Comparison of ENCODE assay signal across 10 mouse cellular contexts in the genomic region with DNA sequence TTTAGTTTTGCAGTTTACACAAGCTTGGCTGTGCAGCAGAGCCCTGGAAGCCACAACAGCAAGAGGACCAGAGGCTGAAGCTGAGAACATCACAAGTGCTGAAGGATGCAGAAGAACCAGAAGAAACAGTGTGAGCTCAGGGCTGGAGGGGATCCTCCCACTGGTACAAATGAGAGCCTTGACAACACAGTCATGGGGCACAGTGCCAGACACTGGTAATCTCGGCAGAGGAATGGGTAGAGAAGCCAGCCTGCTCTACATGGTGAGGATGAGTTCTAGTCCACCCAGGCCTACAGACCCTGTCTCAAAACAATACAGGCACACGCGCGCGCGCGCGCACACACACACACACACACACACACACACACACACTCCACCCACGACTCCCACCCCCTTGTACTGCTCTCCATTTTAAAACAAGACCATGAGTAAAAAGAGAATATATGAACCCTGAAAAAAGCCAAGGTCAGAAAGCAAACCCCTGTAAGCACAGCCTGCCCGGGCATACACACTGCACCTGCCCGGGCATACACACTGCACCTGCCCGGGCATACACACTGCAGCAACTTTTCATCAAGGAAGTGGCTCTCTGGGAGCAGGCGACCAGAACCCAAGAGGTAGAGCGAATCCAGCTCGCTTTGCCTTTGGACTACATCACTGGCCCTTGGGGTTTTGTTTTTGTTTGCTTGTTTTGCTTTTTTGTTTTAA. TPM values are rescaled to one million over a fixed set of nuclear protein-coding genes. Genes with fewer than 3 reads are reported as not detected.
DNase-seq lines count a peak whose midpoint lies in the region; TF ChIP-seq lines count a peak whose summit lies in the region.
"Had no signal": no experiment of that assay in that cellular context is flagged by ENCODE, and none has a peak within 500 bp of the region (broad histone marks: within the 10 kb centered on the region; RNA-seq: fewer than 3 reads in every experiment).

No protein-coding gene starts in this region.

- H3K27me3 ChIP-seq in embryonic facial prominence, embryonic 10.5 days (replicated peaks; ENCODE audit: low read depth, poor library complexity, severe bottlenecking): no peaks in the 10 kb centered on the region
- H3K27me3 ChIP-seq: embryonic facial prominence, embryonic 15.5 days; limb, embryonic 13.5 days had no signal

- H3K36me3 ChIP-seq in ES-E14 (ENCODE audit: control insufficient read depth, insufficient read depth, low read length, poor library complexity, severe bottlenecking): peaks cover 6% of the 10 kb centered on the region; the same call in 1 of the 2 replicates
- H3K36me3 ChIP-seq in embryonic facial prominence, embryonic 10.5 days (replicated peaks): peaks cover 5% of the 10 kb centered on the region
- H3K36me3 ChIP-seq: embryonic facial prominence, embryonic 15.5 days; limb, embryonic 13.5 days had no signal

- peak overlapping the region; percentile 70 for H3K27ac ChIP-seq in ES-E14 (ENCODE audit: insufficient read depth, low read depth, low read length, poor library complexity, severe bottlenecking)
- no peak overlapping the region for H3K27ac ChIP-seq in embryonic facial prominence, embryonic 10.5 days (replicated peaks)
- H3K27ac ChIP-seq: limb, embryonic 13.5 days had no signal

- intact Hi-C loops in left cerebral cortex, postnatal 4 days (cut with DNase I): no loop called here
- intact Hi-C loops in left cerebral cortex, postnatal 36 days (cut with DNase I): no loop called here

- peak overlapping the region; percentile 2 to 24; a peak in 1 of 4 replicates for H3K4me3 ChIP-seq in ES-E14 (ENCODE audit: insufficient read depth in 1 of 2, low read depth in 1 of 2, low read length in 2 of 2, poor library complexity in 1 of 2, severe bottlenecking in 1 of 2)
- H3K4me3 ChIP-seq in embryonic facial prominence, embryonic 10.5 days: no peak overlapping the region
- H3K4me3 ChIP-seq: embryonic facial prominence, embryonic 15.5 days; limb, embryonic 13.5 days had no signal

- in situ Hi-C loops in ES-E14 (cut with MboI; ENCODE audit: low sequenced_read_pairs in 2 of 2, unreplicated experiment in 2 of 2): no loop called here

- H3K9ac ChIP-seq in ES-E14 (ENCODE audit: insufficient read depth, low read depth, low read length, poor library complexity, severe bottlenecking): peak overlapping the region; percentile 57; the same call in 1 of the 2 replicates
- H3K9ac ChIP-seq: embryonic facial prominence, embryonic 15.5 days; limb, embryonic 13.5 days had no signal

- DNase-seq in adrenal gland, postnatal 10 days: peak; percentile 34
- no peak for DNase-seq in adrenal gland, postnatal 4 days (ENCODE audit: low spot score in 2 of 2)
- peak; percentile 17 for DNase-seq in left cerebral cortex, postnatal 4 days
- no peak for DNase-seq in left cerebral cortex, postnatal 36 days (ENCODE audit: low spot score in 2 of 2)
- no peak for DNase-seq in ES-E14 (ENCODE audit: low read depth, low spot score)
- peak; percentile 52 to 62 for DNase-seq in cerebellum, postnatal 10 days
- DNase-seq in heart, adult 18-20 months: no peak
- no peak for DNase-seq in embryonic facial prominence, embryonic 10.5 days (ENCODE audit: low spot score)

- H3K4me1 ChIP-seq in ES-E14 (ENCODE audit: control insufficient read depth in 2 of 2, insufficient read depth in 2 of 2, low read length in 2 of 2, poor library complexity in 1 of 2): peaks cover 18 to 22% of the 10 kb centered on the region in 2 experiments
- H3K4me1 ChIP-seq in embryonic facial prominence, embryonic 10.5 days: peaks cover 7% of the 10 kb centered on the region

- 93% methylated on average over 15 of the region's 15 CpGs for WGBS in embryonic facial prominence, embryonic 10.5 days

- no peaks in the 10 kb centered on the region for H3K9me3 ChIP-seq in ES-E14 (ENCODE audit: control insufficient read depth, insufficient read depth, low read depth, low read length)
- no peaks in the 10 kb centered on the region for H3K9me3 ChIP-seq in embryonic facial prominence, embryonic 10.5 days
- H3K9me3 ChIP-seq: embryonic facial prominence, embryonic 15.5 days; limb, embryonic 13.5 days had no signal

TF ChIP-seq in ES-E14, 5 proteins besides CTCF, POLR2A, EP300 and RAD21:
- TF ChIP-seq HCFC1 (IDR thresholded peaks at IDR 0.05; ENCODE audit: borderline replicate concordance, insufficient read depth, low read length): no peak
- TF ChIP-seq ZC3H11A (IDR thresholded peaks at IDR 0.05; ENCODE audit: borderline replicate concordance, low read depth, low read length): no peak
- no peak for TF ChIP-seq ZNF384 (IDR thresholded peaks at IDR 0.05; ENCODE audit: low read depth, low read length)

RNA-seq across cellular contexts. Expression of gene Tmem131, which starts 39.9 kb away (rescaled TPM):
- 10 to 100 TPM; 39.3 to 48.0 TPM for total RNA-seq in adrenal gland, postnatal 10 days (2021)
- total RNA-seq in adrenal gland, postnatal 4 days (2021): 10 to 100 TPM; 48.9 to 52.5 TPM
- 10 to 100 TPM; 79.6 to 82.0 TPM for total RNA-seq in left cerebral cortex, postnatal 4 days (2021)
- total RNA-seq in left cerebral cortex, postnatal 36 days (2021): 10 to 100 TPM; 49.7 to 65.2 TPM
- total RNA-seq in ES-E14 (2012; rRNA removed): 73.1 and 98.4 TPM in 2 replicates
- total RNA-seq in heart, adult 18-20 months (2021): 10 to 100 TPM; 24.2 to 29.6 TPM
- polyA plus RNA-seq in embryonic facial prominence, embryonic 10.5 days (2016; fragmentation: Nextera tagmentation; extraction: Ambion mirVana): 14.0 and 14.4 TPM in 2 replicates

Comparison
In these comparisons a context has a peak if more than half of its experiments do, and no peak if none do; other contexts are left out.
1. DNase-seq: peak in adrenal gland, postnatal 10 days (single experiment), left cerebral cortex, postnatal 4 days (single experiment) and cerebellum, postnatal 10 days (2 of 2); none in adrenal gland, postnatal 4 days (0 of 2), left cerebral cortex, postnatal 36 days (0 of 2), ES-E14 (single experiment), heart, adult 18-20 months (0 of 2) and embryonic facial prominence, embryonic 10.5 days (single experiment).